Mouse (Mus musculus) layer of hippocampus, adult 2 months (tissue): ENCODE results near the gene Nr1d1. TPM values are rescaled to one million over a fixed set of nuclear protein-coding genes. Genes with fewer than 3 reads are reported as not detected.
A peak's percentile ranks its signal among the peaks of the same experiment; 100 is the strongest.

Source experiments
- DNase-seq, 2 experiments: peaks; one replicate each; pipeline ENCODE4 v3.0.0; 2022; ENCODE audit warnings: low spot score in 2 of 2
- H3K27ac ChIP-seq: fragments of 200-600 bp; 2 replicates; pipeline ENCODE4 v1.8.1; 2022
- H3K4me3 ChIP-seq: fragments of 200-600 bp; 2 replicates; pipeline ENCODE4 v1.8.1; 2022; ENCODE audit warnings: mild to moderate bottlenecking
- CTCF ChIP-seq: fragments of 200-600 bp; conservative IDR thresholded peaks from 2 replicates; pipeline ENCODE4 v1.8.1; 2022; ENCODE audit warnings: antibody characterized with exemption, mild to moderate bottlenecking, moderate library complexity
- total RNA-seq, 2 experiments: library from RNA; stranded (reverse); gene quantifications; 2 replicates each; pipeline ENCODE4 v1.2.3; 2021

The Nr1d1 gene
- total RNA-seq, 2 experiments from 2014 or later = 93.2 to 94.0 TPM

DNA sequence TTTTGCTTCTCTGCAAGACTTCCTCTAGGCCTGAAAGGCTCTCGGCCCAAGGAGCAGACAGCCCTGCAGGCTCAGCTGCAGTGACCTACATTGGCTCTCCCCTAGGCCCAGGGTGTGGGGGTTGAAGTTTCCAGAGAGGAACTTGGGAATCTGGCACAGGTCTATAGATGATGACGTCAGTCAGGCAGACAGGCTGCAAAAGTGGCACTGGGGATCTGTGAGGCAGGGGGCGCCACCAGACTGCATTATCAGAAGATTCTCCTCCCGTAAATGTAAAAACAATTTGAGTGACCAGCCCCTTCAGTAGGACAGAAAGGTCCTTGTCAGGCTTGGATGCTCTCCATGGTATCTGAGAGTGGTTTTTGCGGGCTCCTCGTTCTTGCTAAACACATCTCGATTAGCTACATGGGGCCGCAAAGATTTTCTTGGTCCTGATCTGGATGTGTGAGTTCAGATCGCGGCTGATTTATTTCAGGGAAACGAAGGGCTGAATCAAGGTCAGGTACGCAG, 10.7 kb upstream of the Nr1d1 start:
- Histone ChIP-seq H3K27ac (peak overlapping the region; percentile 100), H3K4me3 (peak overlapping the region; percentile 47)
- TF ChIP-seq CTCF = peak; percentile 84
- DNase-seq = peak; percentile 80 to 88

DNA sequence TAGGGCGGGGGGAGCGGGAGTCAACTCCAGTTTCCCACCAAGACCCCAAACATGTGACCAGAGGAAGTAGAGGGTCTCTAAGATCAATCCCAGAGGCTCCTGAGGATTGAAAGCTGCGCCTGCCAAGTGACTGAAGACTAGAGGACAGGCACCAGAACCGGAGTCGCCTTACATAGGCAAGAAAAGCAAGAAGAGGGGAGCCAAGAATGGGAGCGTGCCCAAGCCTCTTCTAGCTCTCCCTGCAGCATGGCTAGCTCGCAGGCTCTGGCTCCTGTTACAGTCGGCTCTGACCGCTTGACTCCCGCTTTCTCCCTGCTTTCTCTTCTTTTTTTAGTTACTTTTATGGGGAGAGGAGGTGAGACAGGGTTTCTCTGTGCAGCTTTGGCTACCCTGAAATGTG, 10.1 kb upstream of the Nr1d1 start:
- no peak for TF ChIP-seq CTCF
- H3K27ac ChIP-seq = peak overlapping the region; percentile 100
- no peak overlapping the region; the same call in 1 of the 2 replicates for H3K4me3 ChIP-seq
- no peak for DNase-seq

DNA sequence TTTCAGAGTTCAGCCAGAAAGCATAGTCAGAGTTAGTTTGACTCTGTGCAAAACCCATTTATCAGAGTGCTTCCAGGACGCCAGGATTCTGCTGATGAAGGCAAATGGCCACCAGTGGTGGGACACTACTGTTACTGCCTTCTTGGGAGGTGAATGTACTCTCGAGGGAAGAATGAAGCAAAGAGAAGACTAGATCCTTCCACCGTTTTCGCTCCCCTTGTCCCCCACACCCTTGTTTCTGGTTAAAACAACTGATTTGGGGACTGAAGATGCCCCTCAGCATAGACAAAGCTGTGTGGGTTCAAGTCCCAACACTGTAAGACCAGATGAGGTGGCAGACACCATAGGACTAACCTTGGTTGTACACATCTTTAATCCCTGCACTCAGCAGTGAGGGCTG, 9.0 kb upstream of the Nr1d1 start:
- DNase-seq = no peak
- Histone ChIP-seq H3K4me3 (no peak overlapping the region), H3K27ac (peak overlapping the region; percentile 100)
- no peak for TF ChIP-seq CTCF

DNA sequence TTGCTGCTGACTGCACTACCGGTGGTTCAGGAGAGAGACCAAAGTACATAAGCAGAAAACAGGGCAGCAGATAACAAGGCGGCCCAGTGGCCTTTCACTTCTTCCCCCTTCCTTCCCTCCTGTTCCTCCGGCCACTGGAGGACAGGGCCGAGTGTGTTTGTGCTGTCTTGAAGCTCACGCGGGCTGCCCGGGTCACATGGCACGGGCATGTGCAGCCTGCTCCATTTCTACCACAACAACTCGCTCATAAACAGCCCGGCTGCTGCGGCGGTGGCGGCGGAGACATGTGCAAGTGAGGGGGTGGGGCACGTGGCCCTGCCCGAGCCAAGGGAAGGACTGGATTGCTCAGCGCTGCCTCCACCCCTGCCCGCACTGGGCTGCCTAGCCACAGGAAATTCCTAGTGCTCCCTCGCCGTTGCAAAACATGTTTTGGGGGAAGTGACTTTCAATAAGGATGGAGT, 8.1 kb upstream of the Nr1d1 start:
- Histone ChIP-seq H3K27ac (peak overlapping the region; percentile 100), H3K4me3 (peak overlapping the region; percentile 38)
- peak; percentile 69 for TF ChIP-seq CTCF

DNA sequence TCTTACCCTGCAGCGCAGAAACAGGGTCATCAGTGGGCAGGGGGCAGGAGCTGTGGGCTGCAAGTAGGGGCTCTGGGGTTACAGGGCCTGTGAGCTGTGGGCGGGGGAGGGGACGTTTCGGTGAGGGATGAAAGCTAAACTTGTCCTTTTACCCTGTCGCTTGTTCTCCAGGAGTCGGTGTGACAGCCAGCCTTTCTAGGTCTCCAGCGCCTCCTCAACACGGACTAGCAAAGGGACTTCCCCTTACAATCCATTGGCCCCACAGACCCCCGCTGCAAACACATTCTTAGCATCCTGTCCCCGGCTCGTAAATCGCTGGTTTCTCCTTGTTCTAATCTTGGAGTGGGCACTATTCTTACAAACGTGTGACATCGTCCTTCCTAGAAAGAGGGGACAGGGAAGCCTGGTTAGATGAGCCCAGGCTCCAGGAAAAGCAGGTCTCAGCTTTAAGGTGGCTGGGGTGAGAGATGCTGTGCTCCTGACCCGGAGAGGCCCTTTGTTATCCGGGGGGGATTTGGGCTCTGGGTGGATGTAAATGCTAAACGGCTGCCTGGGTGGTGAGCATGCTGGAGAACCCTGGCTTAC, 7.6 kb upstream of the Nr1d1 start:
- no peak for DNase-seq
- Histone ChIP-seq H3K4me3 (peak overlapping the region; percentile 38), H3K27ac (peak overlapping the region; percentile 100)
- TF ChIP-seq CTCF = no peak

More for the DNA sequence above, 8.1 kb upstream of the Nr1d1 start:
- peak; percentile 96 to 98 for DNase-seq

DNA sequence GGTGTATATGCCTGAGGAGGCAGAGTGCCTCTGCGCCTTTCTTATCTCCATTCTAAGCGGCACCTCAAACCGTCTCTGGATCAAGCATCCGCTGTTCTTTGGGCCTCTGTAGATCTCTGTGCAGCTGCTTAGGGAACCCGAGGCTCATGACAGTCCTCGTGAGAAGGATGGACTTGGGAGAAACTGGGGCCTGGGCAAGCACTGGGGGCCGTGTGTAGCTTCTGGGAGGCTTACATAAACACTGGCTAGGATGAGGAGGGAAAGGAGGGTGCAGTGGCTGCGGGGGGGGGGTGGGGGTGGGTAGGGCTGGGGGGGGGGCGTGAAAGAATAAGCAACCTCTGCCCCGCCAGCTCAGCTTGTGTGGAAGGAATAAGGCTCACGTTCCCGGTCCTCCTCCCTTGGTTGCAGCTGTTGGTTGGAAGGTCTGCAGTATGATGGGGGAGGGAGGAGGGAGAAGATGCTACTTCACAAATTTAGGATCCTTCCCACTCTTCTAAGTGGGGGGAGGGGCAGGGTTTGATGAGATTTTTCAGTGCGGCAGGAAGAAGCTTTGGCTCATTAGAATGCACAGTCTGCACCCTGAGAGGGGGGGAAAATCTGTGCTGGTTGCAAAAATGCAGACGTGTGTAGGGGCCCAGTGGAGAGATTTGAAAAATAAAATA, 6.8 kb upstream of the Nr1d1 start:
- peak overlapping the region; percentile 100 for H3K27ac ChIP-seq
- TF ChIP-seq CTCF = no peak
- peak overlapping the region; percentile 4; the same call in 1 of the 2 replicates for H3K4me3 ChIP-seq
- DNase-seq = peak; percentile 78 to 88

DNA sequence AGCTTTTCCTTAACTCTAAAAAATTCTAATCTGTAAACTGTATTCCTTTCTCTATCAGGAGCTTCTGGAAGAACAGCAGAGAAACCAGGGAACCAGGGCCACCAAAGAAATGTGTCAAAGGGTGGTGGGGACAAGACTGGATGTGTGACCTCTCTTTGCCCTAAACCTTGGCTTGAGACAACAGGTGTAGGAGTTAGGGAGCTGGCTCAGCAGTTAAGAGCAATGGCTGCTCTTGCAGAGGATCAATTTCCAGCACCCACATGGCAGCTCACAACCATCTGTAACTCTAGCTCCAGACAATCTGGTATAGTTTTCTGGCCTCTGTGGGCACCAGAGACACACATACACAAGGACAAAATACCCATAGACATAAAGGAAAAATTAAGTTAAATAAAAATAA, 2.8 kb upstream of the Nr1d1 start:
- Histone ChIP-seq H3K4me3 (no peak overlapping the region), H3K27ac (peak overlapping the region; percentile 99; the same call in 1 of the 2 replicates)
- no peak for TF ChIP-seq CTCF
- DNase-seq = no peak

DNA sequence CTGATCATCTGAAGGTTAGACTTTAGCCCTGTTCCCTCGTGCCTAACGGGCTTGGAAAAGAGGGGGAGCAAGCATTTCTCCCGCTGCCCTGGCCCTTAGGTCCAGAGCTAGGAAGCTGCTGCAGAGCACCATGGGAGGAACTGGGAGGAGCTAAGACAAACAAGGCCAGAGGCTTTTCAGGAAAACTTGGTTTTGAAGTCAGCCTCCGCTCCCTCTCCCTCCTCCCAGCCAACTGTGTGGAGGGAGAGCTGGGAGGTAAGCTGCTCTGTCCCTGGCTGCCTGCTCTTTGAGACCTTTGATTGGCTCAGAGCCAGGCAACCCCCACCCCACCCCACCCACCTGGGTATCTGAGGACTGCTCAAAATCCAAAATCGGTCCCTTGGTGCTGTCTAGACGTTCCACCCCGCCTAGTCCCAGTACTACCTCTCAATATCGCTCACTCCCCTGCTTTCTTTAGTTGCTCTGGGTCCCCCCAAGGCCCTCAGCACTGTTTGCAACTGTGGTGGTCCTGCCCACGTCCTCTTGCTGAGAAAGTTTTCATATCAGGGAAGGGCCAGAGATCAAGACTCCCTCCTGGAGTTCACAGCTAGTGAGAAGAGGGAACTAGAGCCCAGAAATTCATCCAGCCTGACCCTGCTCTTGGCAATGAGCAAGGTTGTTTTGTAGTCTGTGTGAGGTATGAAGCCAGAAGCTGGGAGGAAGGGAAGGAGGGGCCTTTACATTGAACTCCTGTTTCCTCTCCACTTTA, 1.9 kb upstream of the Nr1d1 start:
- peak overlapping the region; percentile 99 for H3K27ac ChIP-seq
- H3K4me3 ChIP-seq = peak overlapping the region; percentile 6; the same call in 1 of the 2 replicates
- no peak for TF ChIP-seq CTCF
- DNase-seq = no peak

DNA sequence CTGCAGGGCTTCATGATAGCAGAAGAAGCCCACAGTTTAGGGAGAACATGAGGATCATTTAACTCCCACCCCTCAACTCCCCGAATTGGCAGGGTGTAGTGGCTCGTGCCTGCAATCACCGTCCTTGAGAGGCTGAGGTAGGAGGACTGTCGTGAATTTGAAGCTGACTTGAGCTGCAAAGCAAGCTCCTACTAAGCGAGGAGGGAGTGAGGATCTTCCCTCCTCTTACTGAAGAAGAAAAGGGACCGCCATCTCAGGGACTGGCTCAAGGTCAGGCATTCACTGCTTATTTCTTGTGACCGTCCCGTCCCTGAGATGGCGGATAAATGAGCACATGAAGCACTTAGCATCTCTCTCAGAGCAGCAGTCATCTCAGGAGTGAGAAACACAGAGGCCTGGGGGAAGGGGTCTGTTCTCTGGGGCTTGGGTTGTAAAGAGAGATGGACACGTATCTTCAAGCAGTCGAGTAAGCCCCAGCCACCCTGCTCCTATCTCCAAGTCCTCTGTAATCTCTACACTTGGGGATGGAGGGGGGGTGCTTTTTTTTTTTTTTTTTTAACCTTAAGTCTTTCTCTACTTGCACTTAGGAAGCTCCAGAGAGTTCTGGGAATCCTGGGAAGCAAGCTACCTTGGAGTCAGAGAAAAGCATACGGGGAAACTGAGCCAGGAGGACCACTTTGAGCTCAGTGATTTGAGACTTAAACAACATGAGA, 1.1 kb upstream of the Nr1d1 start:
- TF ChIP-seq CTCF = no peak
- H3K4me3 ChIP-seq = peak overlapping the region; percentile 88; the same call in 1 of the 2 replicates
- peak overlapping the region; percentile 99 for H3K27ac ChIP-seq
- no peak for DNase-seq

DNA sequence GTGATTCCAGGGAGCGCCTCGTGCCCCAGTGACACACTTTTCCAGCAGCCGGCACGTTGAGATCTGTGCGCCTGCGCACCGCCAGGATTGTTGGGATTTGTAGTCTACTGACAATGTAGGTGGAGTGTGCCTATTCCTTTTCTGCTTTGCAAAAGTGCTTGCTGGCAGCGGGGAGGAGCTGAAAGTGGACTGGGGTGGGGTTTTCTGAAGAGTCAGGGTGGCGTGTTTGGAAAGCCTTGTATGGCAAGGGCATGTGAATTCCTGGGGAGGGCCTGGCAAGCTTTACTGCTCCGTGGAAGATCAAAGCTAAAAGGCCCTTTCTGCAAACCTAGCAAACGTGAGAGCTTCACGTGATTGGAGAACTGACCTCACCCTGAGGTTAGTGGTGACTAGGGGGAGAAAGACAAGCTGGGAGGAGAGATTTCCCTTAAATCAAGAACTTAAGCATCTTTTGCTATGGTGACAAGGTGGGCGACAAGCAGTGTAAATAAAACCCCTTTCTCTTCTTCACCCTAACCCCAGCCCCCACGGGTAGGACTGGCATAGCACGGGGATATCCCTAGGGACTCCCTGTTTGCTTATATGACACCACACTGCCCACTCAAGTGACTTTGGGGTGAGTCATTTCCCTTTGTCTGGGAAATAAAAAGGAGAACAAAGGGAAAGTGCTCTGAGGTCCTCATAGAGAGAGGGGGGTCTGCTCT, 367 bp upstream of the Nr1d1 start:
- no peak for TF ChIP-seq CTCF
- peak overlapping the region; percentile 99 for H3K27ac ChIP-seq
- peak; percentile 100 for DNase-seq

DNA sequence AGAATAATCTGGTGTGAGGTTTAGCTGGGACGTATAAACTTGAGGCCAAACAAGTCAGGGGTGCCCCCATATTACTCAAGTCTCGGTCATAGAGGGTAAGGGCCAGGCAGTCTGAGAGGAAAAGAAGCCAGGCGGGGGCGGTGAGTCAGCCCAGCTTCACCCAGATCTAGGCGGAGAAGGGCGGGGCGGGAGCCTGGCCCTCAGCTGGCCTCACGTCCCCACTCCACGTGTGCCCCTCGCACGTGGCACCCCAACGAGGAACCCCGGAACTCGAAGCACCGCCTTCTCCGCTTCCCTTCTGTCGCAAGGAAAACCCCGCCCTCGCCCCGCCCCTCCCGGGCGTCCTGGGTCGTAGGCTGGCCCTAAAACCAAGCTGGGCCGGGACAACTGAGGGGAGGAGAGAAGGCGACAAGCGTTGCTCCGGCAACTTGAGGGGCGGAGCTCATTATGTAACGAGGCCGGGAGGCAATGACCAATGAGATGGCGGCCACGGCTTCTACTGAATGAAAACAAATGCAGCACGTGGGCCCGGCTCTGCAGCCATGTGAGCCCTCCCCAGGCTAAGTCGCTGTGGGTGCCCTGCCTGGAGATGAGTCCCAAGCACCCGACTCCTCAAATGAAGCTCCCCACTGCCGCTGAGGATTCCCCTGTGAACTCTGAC, 1.4 kb downstream of the Nr1d1 start:
- DNase-seq = peak; percentile 99 to 100
- H3K27ac ChIP-seq = peak overlapping the region; percentile 99
- H3K4me3 ChIP-seq = peak overlapping the region; percentile 88
- peak; percentile 16; the same call in 1 of the 2 replicates for TF ChIP-seq CTCF

More for the DNA sequence above, 367 bp upstream of the Nr1d1 start:
- peak overlapping the region; percentile 88 for H3K4me3 ChIP-seq
